Mouse (Mus musculus) erythroblast, embryonic 14.5 days (primary cell): ENCODE results near the gene Fbl.

Experiments
- GATA1 ChIP-seq: IDR thresholded peaks from 2 replicates; pipeline ENCODE4 v1.6.1; 2012; ENCODE audit warnings: low read length, inconsistent platforms, mixed read lengths
- TAL1 ChIP-seq: IDR thresholded peaks from 3 replicates; pipeline ENCODE4 v1.6.1; 2012; ENCODE audit warnings: low read length, inconsistent platforms, mixed read lengths

DNA sequence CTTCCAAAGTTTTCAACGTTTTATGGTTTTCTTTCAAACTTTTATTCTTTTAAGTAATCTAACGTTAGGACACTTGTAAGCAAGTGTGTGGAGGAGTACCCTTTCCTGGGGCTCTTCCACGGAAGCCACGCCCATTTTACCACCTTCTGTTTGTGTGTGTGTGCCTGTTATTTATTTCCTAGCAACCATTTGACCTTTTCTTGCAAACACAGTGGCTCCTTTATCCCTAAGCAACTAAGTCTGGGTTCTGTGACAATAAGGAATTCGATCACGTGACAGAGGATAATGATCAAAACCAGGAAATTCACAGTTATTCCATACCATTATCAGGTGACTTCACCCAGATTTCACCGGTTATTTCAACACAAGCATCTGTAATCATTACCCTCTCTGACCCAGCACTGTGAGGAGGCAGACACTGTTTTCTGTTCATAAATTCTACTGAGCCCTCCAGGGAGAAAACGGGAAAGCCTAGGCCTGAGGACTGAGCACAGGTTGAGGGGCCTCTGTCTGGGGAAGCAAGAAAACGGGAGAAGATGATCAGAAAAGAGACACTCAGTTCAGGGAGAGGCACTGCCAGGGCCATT is 8.3 kb upstream of the Fbl start:
- TF ChIP-seq GATA1 (no peak), TAL1 (no peak)
